9 mouse cellular contexts compared by ENCODE assay signal in genomic region chr10:19941063-19941462, GRCm38 (mm10). TPM values are rescaled to one million over a fixed set of nuclear protein-coding genes. Genes with fewer than 3 reads are reported as not detected.
DNase-seq lines count a peak whose midpoint lies in the region; ATAC-seq lines count a peak whose summit lies in the region.
"Had no signal": no experiment of that assay in that cellular context is flagged by ENCODE, and none has a peak within 500 bp of the region (broad histone marks: within the 10 kb centered on the region; RNA-seq: fewer than 3 reads in every experiment).

No protein-coding gene starts in this region.

- no peak for ATAC-seq in kidney, embryonic 16.5 days (ENCODE audit: low FRiP score, low TSS enrichment)
- peak; percentile 61 for ATAC-seq in monocyte, adult 5-6 weeks (replicated peaks; ENCODE audit: insufficient number of reproducible peaks, low FRiP score, low TSS enrichment, poor library complexity, severe bottlenecking)

- H3K4me1 ChIP-seq in kidney, embryonic 16.5 days (ENCODE audit: insufficient read depth, low read length): peaks cover 50% of the 10 kb centered on the region

- 31% methylated on average over 6 of the region's 6 CpGs for WGBS in kidney, embryonic 16.5 days

- H3K27ac ChIP-seq in kidney, embryonic 16.5 days (ENCODE audit: low read length): peak overlapping the region; percentile 1; the same call in 1 of the 2 replicates
- H3K27ac ChIP-seq: limb, embryonic 13.5 days had no signal

- peak; percentile 18 to 31 for DNase-seq in spleen, postnatal 36 days (ENCODE audit: low spot score in 2 of 2)
- no peak for DNase-seq in spleen, adult 18-20 months
- DNase-seq in heart, adult 18-20 months: peak; percentile 84 to 89
- no peak for DNase-seq in urinary bladder, postnatal 14 days (ENCODE audit: low spot score)
- DNase-seq in ovary, postnatal 10 days (ENCODE audit: low spot score): no peak
- no peak for DNase-seq in embryo, embryonic 10 days (ENCODE audit: low spot score)

- no peak overlapping the region for H3K4me3 ChIP-seq in kidney, embryonic 16.5 days (ENCODE audit: low read length)
- H3K4me3 ChIP-seq: limb, embryonic 13.5 days had no signal

- H3K4me2 ChIP-seq in kidney, embryonic 16.5 days (replicated peaks; ENCODE audit: low read depth, low read length): no peak overlapping the region
- H3K4me2 ChIP-seq: limb, embryonic 13.5 days had no signal

- no peak overlapping the region for H3K9ac ChIP-seq in kidney, embryonic 16.5 days (replicated peaks; ENCODE audit: low read length)
- H3K9ac ChIP-seq: limb, embryonic 13.5 days had no signal

- no peaks in the 10 kb centered on the region for H3K36me3 ChIP-seq in kidney, embryonic 16.5 days (ENCODE audit: insufficient read depth, low read length)
- H3K36me3 ChIP-seq: limb, embryonic 13.5 days had no signal

- H3K9me3 ChIP-seq in kidney, embryonic 16.5 days (ENCODE audit: low read length): no peaks in the 10 kb centered on the region
- H3K9me3 ChIP-seq: limb, embryonic 13.5 days had no signal

- H3K27me3 ChIP-seq in kidney, embryonic 16.5 days (ENCODE audit: insufficient read depth, low read length): no peaks in the 10 kb centered on the region
- H3K27me3 ChIP-seq: limb, embryonic 13.5 days had no signal

RNA-seq across cellular contexts. Expression of gene Map3k5, which starts 6.8 kb away (rescaled TPM):
- 10 to 100 TPM; 34.1 to 40.7 TPM for total RNA-seq in heart, adult 18-20 months (2021)
- polyA plus RNA-seq in kidney, embryonic 16.5 days (2015; fragmentation: Nextera tagmentation; extraction: Ambion mirVana): 2.4 and 3.0 TPM in 2 replicates
- total RNA-seq in monocyte, adult 5-6 weeks (2017): 85.0 to 99.2 TPM (median 85.5 TPM) in 3 replicates

RNA-seq across cellular contexts. Expression of gene Pex7, which starts 33.6 kb away (rescaled TPM):
- total RNA-seq in heart, adult 18-20 months (2021): 10 to 100 TPM; 35.9 to 38.7 TPM
- 39.1 and 40.4 TPM in 2 replicates for polyA plus RNA-seq in kidney, embryonic 16.5 days (2015; fragmentation: Nextera tagmentation; extraction: Ambion mirVana)
- total RNA-seq in monocyte, adult 5-6 weeks (2017): 19.8 to 34.3 TPM (median 20.9 TPM) in 3 replicates

Comparison
In these comparisons a context has a peak if more than half of its experiments do, and no peak if none do; other contexts are left out.
1. DNase-seq: peak in spleen, postnatal 36 days (2 of 2) and heart, adult 18-20 months (2 of 2); none in spleen, adult 18-20 months (0 of 2), urinary bladder, postnatal 14 days (single experiment), ovary, postnatal 10 days (single experiment) and embryo, embryonic 10 days (single experiment).